Mouse (Mus musculus) gastrocnemius, adult 18-20 months (tissue): ENCODE results near the gene Senp2. TPM values are rescaled to one million over a fixed set of nuclear protein-coding genes. Genes with fewer than 3 reads are reported as not detected.

Experiments
- DNase-seq: peaks from one replicate; pipeline ENCODE4 v3.0.0; 2021; ENCODE audit warnings: low spot score
- total RNA-seq, 2 experiments: library from RNA; stranded (reverse); gene quantifications; 2 replicates each; pipeline ENCODE4 v1.2.3; 2021

Senp2 gene
- total RNA-seq, 2 experiments from 2014 or later: 31.6 to 32.2 TPM

- no peak for DNase-seq
Observed at GRCm38 (mm10) chr16:22015569-22015968, 6.3 kb downstream of the Senp2 start.

GRCm38 (mm10) chr16:22022122-22022521 lies 12.8 kb downstream of the Senp2 start:
- DNase-seq: no peak

GRCm38 (mm10) chr16:22027474-22027873 lies 18.2 kb downstream of the Senp2 start:
- DNase-seq: no peak

- no peak for DNase-seq
Observed at GRCm38 (mm10) chr16:22038554-22038953, 29.3 kb downstream of the Senp2 start.

- DNase-seq: no peak
Observed at GRCm38 (mm10) chr16:22039978-22040377, 30.7 kb downstream of the Senp2 start.

GRCm38 (mm10) chr16:22043830-22044229 lies 34.5 kb downstream of the Senp2 start:
- DNase-seq: no peak

GRCm38 (mm10) chr16:22045930-22046329 lies 36.6 kb downstream of the Senp2 start:
- DNase-seq: no peak

- DNase-seq: no peak
Observed at GRCm38 (mm10) chr16:22046739-22047366, 37.6 kb downstream of the Senp2 start.

- DNase-seq: no peak
Observed at GRCm38 (mm10) chr16:22053411-22053810, 44.1 kb downstream of the Senp2 start.

GRCm38 (mm10) chr16:22057498-22057897 lies 48.2 kb downstream of the Senp2 start:
- no peak for DNase-seq

GRCm38 (mm10) chr16:22058871-22059270 lies 49.6 kb downstream of the Senp2 start:
- no peak for DNase-seq

- no peak for DNase-seq
Observed at GRCm38 (mm10) chr16:22060416-22060815, 51.1 kb downstream of the Senp2 start.

- DNase-seq: no peak
Observed at GRCm38 (mm10) chr16:22061555-22062160, 52.4 kb downstream of the Senp2 start.

GRCm38 (mm10) chr16:22062284-22062683 lies 53.0 kb downstream of the Senp2 start:
- no peak for DNase-seq

GRCm38 (mm10) chr16:22065536-22065935 lies 56.3 kb downstream of the Senp2 start:
- DNase-seq: no peak

- DNase-seq: peak; percentile 50
Observed at GRCm38 (mm10) chr16:22067406-22067805, 58.1 kb downstream of the Senp2 start.

- no peak for DNase-seq
Observed at GRCm38 (mm10) chr16:22071361-22071760, 62.1 kb downstream of the Senp2 start.

- no peak for DNase-seq
Observed at GRCm38 (mm10) chr16:22075067-22075466, 65.8 kb downstream of the Senp2 start.

GRCm38 (mm10) chr16:22075829-22076619 lies 66.7 kb downstream of the Senp2 start:
- no peak for DNase-seq

GRCm38 (mm10) chr16:22076620-22076941 lies 67.3 kb downstream of the Senp2 start:
- DNase-seq: no peak

- no peak for DNase-seq
Observed at GRCm38 (mm10) chr16:22080125-22080710, 70.9 kb downstream of the Senp2 start.

GRCm38 (mm10) chr16:22085411-22085810 lies 76.1 kb downstream of the Senp2 start:
- no peak for DNase-seq
